Mouse (Mus musculus) cortical plate, adult 2 months (tissue): Measurements from ENCODE around the gene Cds1.

ENCODE experiments used
- CTCF ChIP-seq: fragments of 200-500 bp; IDR thresholded peaks from 2 replicates; pipeline ENCODE4 v1.5.1; 2011; ENCODE audit warnings: mild to moderate bottlenecking, control low read depth, low read length; ENCODE audit not compliant: insufficient read depth; ENCODE audit errors: extremely low read depth
- POLR2A ChIP-seq: fragments of 200-500 bp; IDR thresholded peaks from 2 replicates; pipeline ENCODE4 v1.6.1; 2011; ENCODE audit warnings: mild to moderate bottlenecking, low read length, control low read depth; ENCODE audit not compliant: insufficient read depth; ENCODE audit errors: extremely low read depth

- TF ChIP-seq POLR2A = no peak
- 0 out of 2 replicates have a peak, but pooled peaks have one; percentile 14 for TF ChIP-seq CTCF
Observed at GRCm38 (mm10) chr5:101833875-101834274, 68.9 kb downstream of the Cds1 start.
